Mouse (Mus musculus): ENCODE results near the gene Sesn2. TPM values are rescaled to one million over a fixed set of nuclear protein-coding genes. Genes with fewer than 3 reads are reported as not detected.
"Not testable (repeated sequence)": the region's sequence is repeated elsewhere in the genome, so short reads cannot be mapped to it uniquely, and the experiment has no call there.

The Sesn2 gene
- 10 to 100 TPM in 1 of 2 experiments, 1 to 10 TPM in 1; 9.2 to 12.3 TPM for total RNA-seq (2021)

- intact Hi-C loops (cut with DNase I) = loop anchor here (5.0 to 10.0 kb wide), 4 partner anchors 98 to 468 kb away; partner anchors contain the start of genes Rab42 and Taf12
- peak; percentile 97 for DNase-seq (ENCODE audit: low spot score in 2 of 2)
Observed at GRCm38 (mm10) chr4:132510352-132510798, at the start of gene Sesn2. TSS of gene Sesn2 (minus strand) at chr4:132510501.

DNA sequence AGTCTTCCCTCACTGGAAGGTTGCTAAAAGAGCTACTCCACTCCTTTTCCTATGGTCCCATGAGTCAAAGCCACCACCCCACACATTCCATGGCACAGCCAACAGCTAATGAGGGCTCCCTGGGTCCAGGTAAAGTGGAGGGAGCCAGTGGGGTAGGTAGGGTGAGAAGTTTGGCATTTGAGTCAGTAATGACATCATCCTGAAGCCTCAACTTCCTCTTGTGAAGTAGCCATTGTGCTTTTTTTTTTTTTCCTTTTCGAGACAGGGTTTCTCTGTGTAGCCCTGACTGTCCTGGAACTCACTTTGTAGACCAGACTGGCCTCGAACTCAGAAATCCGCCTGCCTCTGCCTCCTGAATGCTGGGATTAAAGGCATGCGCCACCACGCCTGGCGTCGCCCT is 45.2 kb upstream of the Sesn2 start:
- DNase-seq (ENCODE audit: low spot score in 2 of 2); intact Hi-C loops (cut with DNase I): not testable (repeated sequence)

DNA sequence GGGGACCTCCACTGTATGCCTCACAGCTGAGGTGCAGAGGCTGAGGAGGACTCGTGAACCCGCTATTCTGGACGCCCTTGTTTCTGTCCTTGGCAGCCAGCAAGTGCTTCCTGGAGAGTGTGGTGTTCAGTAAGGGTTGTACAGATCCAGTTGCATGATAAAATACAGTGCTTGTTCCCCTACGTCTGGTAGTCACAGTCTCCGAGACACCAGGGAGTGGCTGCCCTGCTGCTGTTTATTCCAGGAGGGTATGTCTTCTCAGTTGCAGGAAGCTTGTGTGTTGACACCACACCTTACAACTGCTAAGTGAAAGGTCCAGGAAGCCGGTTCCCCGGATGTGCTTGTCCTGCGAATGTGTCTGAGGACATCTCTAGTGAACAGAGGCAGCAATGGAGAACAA is 44.4 kb upstream of the Sesn2 start:
- no peak for DNase-seq (ENCODE audit: low spot score in 2 of 2)
- intact Hi-C loops (cut with DNase I) = no loop called here

GRCm38 (mm10) chr4:132554221-132554620 is 43.9 kb upstream of the Sesn2 start:
- intact Hi-C loops (cut with DNase I) = no loop called here
- DNase-seq (ENCODE audit: low spot score in 2 of 2) = no peak

DNA sequence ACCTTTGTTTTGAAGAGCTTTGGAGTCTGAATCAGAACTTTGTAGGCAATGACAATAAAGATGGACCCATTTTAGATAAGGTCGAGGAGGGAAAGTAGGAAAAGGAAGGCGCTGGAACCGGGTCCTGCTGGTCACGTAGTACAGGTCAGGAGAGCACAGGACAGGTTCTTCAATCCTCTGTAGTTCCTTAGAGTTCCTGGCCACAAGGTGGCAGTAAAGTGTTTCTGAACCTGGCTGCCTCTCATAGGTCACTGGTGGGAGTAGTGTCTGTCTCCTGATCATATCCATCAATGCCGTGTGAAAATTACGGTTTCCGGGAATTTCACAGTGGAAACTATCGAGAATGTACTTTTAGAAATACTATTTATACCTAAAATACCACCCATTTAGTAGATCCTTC is 35.5 kb upstream of the Sesn2 start:
- peak in 1 of 2 experiments; percentile 62 for DNase-seq (ENCODE audit: low spot score in 2 of 2)
- intact Hi-C loops (cut with DNase I) = loop anchor here (2.0 to 5.0 kb wide), 2 partner anchors 93 to 131 kb away; partner anchors contain the start of gene Eya3

- no peak for DNase-seq (ENCODE audit: low spot score in 2 of 2)
- intact Hi-C loops (cut with DNase I) = no loop called here
Observed at GRCm38 (mm10) chr4:132542724-132543123, 32.4 kb upstream of the Sesn2 start.

- intact Hi-C loops (cut with DNase I) = no loop called here
- DNase-seq (ENCODE audit: low spot score in 2 of 2) = no peak
Observed at GRCm38 (mm10) chr4:132541413-132541812, 31.1 kb upstream of the Sesn2 start.

DNA sequence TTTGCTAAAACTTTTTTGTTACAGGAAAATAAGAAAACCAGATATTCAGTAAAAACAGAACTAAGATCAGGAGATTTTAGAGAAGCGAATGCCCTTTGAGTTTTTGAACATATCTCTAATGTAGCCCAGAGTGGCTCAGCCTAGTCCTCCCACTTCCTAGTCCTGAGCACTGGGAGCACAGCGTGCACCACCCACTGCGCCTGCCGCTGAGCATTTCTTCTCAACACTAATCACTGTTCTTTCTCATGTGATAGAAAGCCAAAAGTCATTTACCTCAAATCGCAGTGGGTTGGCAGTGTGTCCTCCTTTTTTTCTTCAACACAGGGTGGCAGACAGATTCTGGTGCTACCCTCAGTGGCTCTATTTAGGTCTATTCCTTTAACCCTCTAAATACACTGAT is 29.2 kb upstream of the Sesn2 start:
- DNase-seq (ENCODE audit: low spot score in 2 of 2) = no peak

GRCm38 (mm10) chr4:132535406-132536121 is 25.3 kb upstream of the Sesn2 start, which contains the start of gene Dnajc8:
TSS of gene Dnajc8 (plus strand) at chr4:132535550.
- peak; percentile 92 to 94 for DNase-seq (ENCODE audit: low spot score in 2 of 2)
- intact Hi-C loops (cut with DNase I) = no loop called here

More for the DNA sequence above, 29.2 kb upstream of the Sesn2 start:
- intact Hi-C loops (cut with DNase I) = no loop called here

DNA sequence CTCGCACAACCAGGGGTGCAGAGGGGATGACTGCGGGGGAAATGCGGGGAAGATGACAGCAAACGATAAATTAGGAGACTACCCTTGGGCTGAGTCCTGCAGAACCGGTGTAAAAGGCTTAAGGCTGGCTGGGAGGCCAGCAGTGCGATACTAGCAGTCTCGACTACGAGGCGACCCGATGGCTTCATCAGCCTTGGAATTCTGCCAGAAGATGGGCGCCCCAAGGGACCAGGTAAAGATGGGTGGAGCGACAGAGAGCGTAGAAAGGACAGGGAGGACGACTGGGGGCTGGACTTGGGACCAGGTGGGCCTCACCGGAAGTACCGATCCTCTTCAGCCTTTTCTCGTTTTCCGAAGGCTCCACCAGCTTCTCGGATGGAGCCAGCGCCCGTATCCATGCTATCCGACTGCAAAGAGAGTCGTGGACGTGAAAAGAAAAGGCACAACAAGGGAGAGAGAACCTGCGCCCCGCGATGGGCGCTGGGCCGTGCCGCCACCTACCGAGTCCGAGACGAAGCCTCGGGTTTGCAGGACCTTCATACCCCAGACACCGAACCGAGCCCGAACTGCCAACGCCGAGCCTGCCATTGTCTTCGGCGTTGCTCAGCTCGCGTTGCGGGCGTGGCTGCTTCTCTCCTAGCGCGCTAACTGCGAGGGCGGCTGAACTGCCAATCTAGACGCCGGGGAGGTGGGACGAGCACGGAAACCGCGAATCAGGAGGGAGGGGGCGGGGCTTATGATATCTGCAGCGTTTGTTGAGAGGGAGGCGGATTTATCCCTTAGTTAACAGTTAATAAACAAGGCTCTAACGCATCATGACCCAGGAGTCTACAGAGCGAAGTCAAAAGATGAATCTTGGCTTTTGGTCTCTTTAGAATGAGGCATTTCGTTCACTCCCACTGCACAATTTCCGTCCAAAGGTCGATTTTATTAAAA is 22.9 kb upstream of the Sesn2 start, which contains the start of gene Atpif1:
Atpif1 (minus strand) TSS at position 679 of the 936 bp plus-strand sequence.
- intact Hi-C loops (cut with DNase I) = no loop called here
- peak; percentile 82 to 84 for DNase-seq (ENCODE audit: low spot score in 2 of 2)

GRCm38 (mm10) chr4:132532496-132532895 is 22.2 kb upstream of the Sesn2 start:
- intact Hi-C loops (cut with DNase I) = no loop called here

DNA sequence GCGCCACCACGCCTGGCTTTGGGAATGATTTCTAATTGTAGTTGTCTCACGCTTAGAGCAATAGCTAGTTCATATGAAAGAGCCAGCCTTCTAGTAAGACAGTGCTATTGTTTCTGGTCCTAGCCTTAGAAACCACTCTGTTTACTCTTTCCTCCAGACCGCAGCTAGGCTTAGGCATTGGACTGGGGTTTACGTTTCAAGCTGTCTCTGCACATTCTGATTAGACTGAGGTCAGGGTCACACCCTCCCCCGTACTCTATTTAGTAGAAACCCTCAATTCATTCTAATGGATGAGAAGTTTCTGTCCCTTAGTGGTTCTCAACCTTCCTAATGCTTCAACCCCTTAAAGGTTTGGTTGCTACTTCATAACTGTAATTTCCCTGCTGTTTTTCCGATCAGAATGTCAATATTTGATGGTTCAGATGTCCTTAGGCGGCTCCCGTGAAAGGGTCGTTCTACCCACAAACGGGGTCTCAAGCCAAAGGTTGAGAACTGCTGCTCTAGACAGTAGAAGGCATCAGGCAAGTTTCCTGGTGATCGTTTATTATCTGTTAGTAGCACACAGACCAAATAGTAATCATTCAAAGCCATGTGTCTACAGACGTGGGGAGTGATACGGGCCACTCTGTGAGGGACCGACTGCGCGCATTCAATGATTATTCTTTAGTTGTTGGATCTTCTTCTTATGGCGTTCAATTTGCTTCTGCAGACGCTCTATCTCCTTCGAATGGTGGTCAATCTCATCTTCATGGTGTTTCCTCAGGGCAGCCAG is 19.9 kb upstream of the Sesn2 start:
- intact Hi-C loops (cut with DNase I) = no loop called here
- no peak for DNase-seq (ENCODE audit: low spot score in 2 of 2)

More at GRCm38 (mm10) chr4:132532496-132532895, 22.2 kb upstream of the Sesn2 start:
- DNase-seq (ENCODE audit: low spot score in 2 of 2) = no peak

DNA sequence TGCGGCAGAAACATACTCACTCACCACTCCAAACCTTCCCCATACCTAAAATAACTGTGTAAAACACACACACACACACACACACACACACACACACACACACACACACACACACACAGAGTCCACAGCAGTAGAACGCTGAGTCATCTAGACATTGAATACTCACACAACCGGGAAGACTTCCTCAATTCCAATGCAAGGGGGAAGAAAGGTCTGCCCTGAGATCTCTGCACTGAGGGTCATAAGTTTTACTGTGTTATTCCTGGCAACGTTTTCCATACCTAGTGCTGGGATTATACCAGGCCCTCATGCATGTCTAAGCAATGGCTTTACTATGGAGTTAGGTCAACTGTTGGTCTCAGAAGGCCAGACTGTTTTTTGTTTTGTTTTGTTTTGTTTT is 19.0 kb upstream of the Sesn2 start:
- DNase-seq (ENCODE audit: low spot score in 2 of 2) = no peak
- intact Hi-C loops (cut with DNase I) = no loop called here

DNA sequence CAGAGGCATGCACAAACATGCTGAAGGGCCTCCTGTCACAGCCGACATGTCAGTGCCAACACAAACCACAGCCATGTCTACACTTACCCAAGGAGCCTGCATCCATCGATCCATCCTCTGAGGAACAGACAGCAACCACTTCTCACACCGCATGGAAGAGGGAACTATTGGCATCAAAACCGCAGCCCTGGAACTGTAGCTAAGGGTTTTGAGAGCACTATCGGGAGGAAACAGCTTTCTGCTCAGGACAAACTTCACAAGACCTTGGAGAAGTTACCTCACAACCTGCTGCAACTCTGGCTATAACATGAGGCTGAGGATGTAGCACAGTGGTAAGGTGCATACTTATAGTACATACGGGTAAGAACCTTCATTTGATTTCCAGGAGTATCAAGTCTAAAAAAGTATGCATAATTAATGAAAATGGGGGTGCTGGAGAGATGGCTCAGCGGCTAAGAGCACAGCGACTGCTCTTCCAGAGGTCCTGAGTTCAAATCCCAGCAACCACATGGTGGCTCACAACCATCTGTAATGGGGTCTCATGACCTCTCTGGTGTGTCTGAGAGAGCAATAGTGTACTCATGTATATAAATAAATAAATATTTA is 17.7 kb upstream of the Sesn2 start:
- intact Hi-C loops (cut with DNase I) = no loop called here
- no peak for DNase-seq (ENCODE audit: low spot score in 2 of 2)

GRCm38 (mm10) chr4:132526678-132527077 is 16.4 kb upstream of the Sesn2 start:
- intact Hi-C loops (cut with DNase I) = no loop called here

DNA sequence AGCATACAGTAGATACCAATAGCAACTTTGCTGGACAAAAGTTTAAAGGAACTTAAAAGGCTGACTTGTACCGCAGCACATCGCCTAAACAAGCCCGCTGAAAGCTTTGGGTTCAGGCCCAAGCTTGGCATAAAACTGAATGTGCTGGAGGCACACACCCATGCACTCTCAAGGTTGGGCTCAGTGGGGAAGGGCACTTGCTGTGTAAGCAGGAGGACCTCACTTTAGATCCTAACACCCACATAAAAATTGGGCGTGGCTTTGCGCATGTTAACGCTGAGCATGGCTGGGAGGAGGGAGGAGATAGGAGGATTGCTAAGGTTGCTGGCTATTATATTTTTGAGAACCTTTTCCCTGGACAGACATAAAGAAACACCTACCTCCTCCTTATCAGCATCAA is 14.5 kb upstream of the Sesn2 start:
- intact Hi-C loops (cut with DNase I) = no loop called here
- no peak for DNase-seq (ENCODE audit: low spot score in 2 of 2)

More at GRCm38 (mm10) chr4:132526678-132527077, 16.4 kb upstream of the Sesn2 start:
- DNase-seq (ENCODE audit: low spot score in 2 of 2) = no peak

GRCm38 (mm10) chr4:132524321-132524741 is 14.0 kb upstream of the Sesn2 start:
- intact Hi-C loops (cut with DNase I) = no loop called here

GRCm38 (mm10) chr4:132519188-132519587 is 8.9 kb upstream of the Sesn2 start:
- intact Hi-C loops (cut with DNase I) = loop anchor here (10.0 kb wide), 1 partner anchor 214 kb away; the partner anchor contains the start of gene Rab42

More at GRCm38 (mm10) chr4:132524321-132524741, 14.0 kb upstream of the Sesn2 start:
- DNase-seq (ENCODE audit: low spot score in 2 of 2) = no peak

DNA sequence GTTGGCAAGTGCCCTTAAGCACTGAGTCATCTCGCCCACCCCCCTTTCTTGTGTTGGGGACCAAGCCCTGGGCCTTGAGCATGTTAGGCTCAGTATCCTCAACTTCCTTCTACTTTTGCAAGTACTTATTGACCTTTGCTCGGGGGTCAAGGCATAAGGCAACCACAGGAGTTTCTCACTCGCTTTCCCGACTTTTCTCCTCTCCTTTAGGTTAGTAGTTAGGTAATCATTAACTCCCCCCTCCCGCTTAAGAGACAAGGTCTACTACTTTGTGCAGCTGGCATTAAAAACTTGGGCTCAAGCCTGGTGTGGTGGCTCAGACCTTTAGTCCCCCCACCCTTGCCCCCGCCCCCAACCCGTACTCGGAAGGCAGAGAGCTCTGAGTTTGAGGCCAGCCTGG is 7.8 kb upstream of the Sesn2 start:
- intact Hi-C loops (cut with DNase I) = loop anchor here (10.0 kb wide), 1 partner anchor 213 kb away; the partner anchor contains the start of gene Rab42
- DNase-seq (ENCODE audit: low spot score in 2 of 2) = no peak

More at GRCm38 (mm10) chr4:132519188-132519587, 8.9 kb upstream of the Sesn2 start:
- DNase-seq (ENCODE audit: low spot score in 2 of 2) = no peak
